Mouse (Mus musculus): ENCODE measurements around the gene B4galt5. TPM values are rescaled to one million over a fixed set of nuclear protein-coding genes. Genes with fewer than 3 reads are reported as not detected.

The B4galt5 gene
- polyA plus RNA-seq, 1 experiment from 2014 or later: 12.9 TPM

DNA sequence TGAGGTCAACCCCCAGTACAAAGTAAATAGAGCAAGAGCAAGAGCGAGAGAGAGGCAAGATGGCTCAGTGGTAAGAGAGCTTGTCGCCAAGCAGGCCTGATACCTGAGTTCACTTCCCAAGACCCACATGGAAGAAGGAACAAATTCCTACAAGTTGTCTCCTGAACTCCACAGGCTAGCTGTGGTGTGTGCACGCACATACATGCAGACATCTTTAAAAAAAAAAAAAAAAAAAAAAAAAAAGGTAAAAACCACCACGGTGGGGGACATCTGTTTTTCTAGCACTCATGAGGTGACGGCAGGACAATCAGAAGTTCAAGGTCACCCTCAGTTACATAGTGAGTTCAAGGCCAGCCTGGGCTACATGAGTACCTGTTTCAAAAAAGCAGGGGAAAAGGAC, 26.7 kb upstream of the B4galt5 start:
- no peak for ATAC-seq (ENCODE audit: low FRiP score, low read depth)
- Histone ChIP-seq H3K4me1 (peaks cover 9% of the 10 kb centered on the region; the same call in 1 of the 2 replicates), H3K36me3 (no peaks in the 10 kb centered on the region), H3K27ac (replicated peaks) (no peak overlapping the region), H3K9me3 (no peaks in the 10 kb centered on the region), H3K9ac (replicated peaks) (no peak overlapping the region), H3K4me3 (no peak overlapping the region), H3K27me3 (no peaks in the 10 kb centered on the region), H3K4me2 (replicated peaks) (no peak overlapping the region)
- WGBS: 95% methylated on average over 5 of the region's 5 CpGs

DNA sequence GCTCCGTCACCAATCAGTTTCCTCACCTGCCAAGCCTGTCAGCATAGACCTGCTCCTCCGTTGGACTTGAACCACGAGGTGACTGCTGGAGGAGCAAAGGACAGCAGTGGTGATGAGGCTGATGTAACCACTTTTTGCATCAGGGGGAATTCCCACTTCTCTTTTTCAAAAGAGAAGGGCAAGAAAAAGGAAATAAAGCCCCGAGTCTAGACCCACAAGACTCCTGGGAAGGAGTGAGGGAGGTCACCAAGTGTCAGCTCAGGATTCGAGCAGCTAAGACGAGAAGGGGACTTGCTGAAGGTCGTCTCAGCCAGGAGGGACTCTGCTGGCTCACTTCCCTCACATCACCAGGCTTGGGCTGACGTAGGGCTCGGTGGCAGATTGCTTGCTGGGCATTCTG, 26.2 kb upstream of the B4galt5 start:
- no peaks in the 10 kb centered on the region for H3K9me3 ChIP-seq
- no peaks in the 10 kb centered on the region for H3K27me3 ChIP-seq
- H3K4me3 ChIP-seq: no peak overlapping the region
- H3K4me2 ChIP-seq (replicated peaks): no peak overlapping the region
- H3K9ac ChIP-seq (replicated peaks): no peak overlapping the region
- WGBS: 80% methylated on average over 9 of the region's 9 CpGs
- H3K4me1 ChIP-seq: 0 out of 2 replicates have a peak, but pooled peaks cover 5% of the 10 kb centered on the region
- no peak for ATAC-seq (ENCODE audit: low FRiP score, low read depth)
- no peak overlapping the region for H3K27ac ChIP-seq (replicated peaks)
- no peaks in the 10 kb centered on the region for H3K36me3 ChIP-seq

DNA sequence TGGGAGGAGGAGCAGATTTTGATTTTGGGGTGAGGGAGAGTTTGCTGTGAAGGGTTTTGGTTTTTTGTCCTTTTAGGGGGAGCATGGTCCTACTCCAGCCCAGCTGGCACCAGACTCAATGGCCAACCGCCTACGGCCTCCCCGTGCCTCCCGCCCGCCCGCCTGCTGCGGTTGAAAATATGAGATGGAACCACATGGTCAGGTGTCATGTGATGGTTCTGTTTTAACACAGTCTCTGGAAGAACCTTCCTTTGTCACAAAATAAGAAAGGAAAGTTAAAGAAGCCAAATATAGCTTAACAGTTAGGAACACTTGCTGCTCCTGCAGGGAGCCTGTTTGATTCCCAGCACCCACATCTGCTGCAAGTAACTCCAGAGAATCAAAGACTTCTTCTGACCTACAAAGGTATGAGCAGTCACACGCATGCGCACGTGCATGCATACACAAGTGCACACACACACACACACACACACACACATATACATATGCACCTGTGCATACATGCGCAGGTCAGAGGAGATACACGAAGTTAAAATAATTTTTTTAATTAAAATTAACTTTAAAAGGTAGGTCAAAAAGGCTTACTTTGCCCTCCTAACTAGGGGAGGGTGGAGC, 25.3 kb upstream of the B4galt5 start:
- Histone ChIP-seq H3K9me3 (no peaks in the 10 kb centered on the region), H3K27me3 (no peaks in the 10 kb centered on the region), H3K4me3 (no peak overlapping the region), H3K36me3 (no peaks in the 10 kb centered on the region), H3K4me2 (replicated peaks) (no peak overlapping the region), H3K27ac (replicated peaks) (no peak overlapping the region), H3K9ac (replicated peaks) (no peak overlapping the region), H3K4me1 (0 out of 2 replicates have a peak, but pooled peaks cover 4% of the 10 kb centered on the region)
- ATAC-seq (ENCODE audit: low FRiP score, low read depth): no peak
- WGBS: 93% methylated on average over 12 of the region's 12 CpGs

DNA sequence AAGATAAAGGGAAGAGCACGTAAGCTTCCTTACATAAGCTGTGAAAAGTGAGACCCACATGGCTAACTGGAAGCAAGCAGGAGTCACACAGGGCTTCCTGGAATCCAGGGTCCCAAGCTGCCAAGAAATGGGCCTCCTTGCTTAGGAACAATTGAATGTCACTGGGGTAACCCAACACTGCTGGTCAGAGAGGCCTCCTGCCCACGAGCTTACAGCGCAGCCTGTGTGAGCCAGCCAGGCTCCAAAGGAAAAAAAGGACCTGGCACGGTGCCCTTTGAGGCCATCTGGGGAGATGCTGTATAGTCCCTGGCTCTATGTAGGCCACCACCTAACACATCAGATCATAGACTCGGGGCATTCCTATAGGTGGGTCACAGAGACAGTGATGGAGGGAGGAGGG, 24.3 kb upstream of the B4galt5 start:
- Histone ChIP-seq H3K4me2 (replicated peaks) (no peak overlapping the region), H3K4me3 (no peak overlapping the region), H3K9me3 (no peaks in the 10 kb centered on the region), H3K27ac (replicated peaks) (no peak overlapping the region), H3K4me1 (no peaks in the 10 kb centered on the region), H3K36me3 (no peaks in the 10 kb centered on the region), H3K9ac (replicated peaks) (no peak overlapping the region), H3K27me3 (no peaks in the 10 kb centered on the region)
- ATAC-seq (ENCODE audit: low FRiP score, low read depth): no peak
- 86% methylated on average over 5 of the region's 5 CpGs for WGBS

DNA sequence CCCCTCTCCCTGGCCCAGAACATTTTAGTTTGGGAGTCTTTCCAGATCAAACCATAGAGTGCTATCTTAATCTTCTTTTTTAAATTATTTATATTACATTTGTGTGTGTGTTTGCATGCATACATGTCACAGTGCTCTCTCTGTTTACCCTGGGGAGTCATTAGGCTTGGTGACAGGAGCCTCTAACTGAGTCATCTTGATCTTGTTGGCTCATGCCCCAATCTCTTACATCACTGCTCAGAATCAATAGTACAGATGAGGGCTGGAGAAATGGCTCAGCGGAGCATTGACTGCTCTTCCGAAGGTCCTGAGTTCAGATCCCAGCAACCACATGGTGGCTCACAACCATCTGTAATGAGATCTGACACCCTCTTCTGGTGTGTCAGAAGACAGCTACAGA, 22.5 kb upstream of the B4galt5 start:
- H3K27me3 ChIP-seq: no peaks in the 10 kb centered on the region
- WGBS: 88% methylated on average over 2 of the region's 2 CpGs
- H3K4me1 ChIP-seq: no peaks in the 10 kb centered on the region
- H3K4me3 ChIP-seq: no peak overlapping the region
- H3K9ac ChIP-seq (replicated peaks): no peak overlapping the region
- ATAC-seq (ENCODE audit: low FRiP score, low read depth): no peak
- H3K4me2 ChIP-seq (replicated peaks): no peak overlapping the region
- H3K36me3 ChIP-seq: no peaks in the 10 kb centered on the region
- H3K27ac ChIP-seq (replicated peaks): no peak overlapping the region
- no peaks in the 10 kb centered on the region for H3K9me3 ChIP-seq

DNA sequence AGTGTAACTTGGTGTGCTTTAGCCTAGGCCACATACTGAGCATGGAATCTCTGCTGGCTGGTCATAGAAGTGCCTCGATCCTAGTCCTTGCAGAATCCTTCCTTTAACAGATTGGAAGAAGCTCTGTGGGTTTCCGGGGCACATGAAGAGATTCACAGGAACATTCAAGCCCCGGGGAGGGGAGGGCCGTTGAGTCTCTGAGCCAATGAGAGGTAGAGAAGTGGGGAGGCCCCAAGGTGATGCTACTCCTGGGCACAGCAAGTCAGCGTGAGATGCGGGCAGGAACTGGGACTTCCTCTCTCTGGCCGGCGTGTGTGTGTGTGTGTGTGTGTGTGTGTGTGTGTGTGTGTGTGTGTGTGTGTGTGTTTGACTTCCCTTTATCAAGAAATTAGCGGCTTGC, 19.3 kb upstream of the B4galt5 start:
- peaks cover 4% of the 10 kb centered on the region; the same call in 1 of the 2 replicates for H3K9me3 ChIP-seq
- H3K27me3 ChIP-seq: no peaks in the 10 kb centered on the region; the same call in 1 of the 2 replicates
- H3K4me3 ChIP-seq: no peak overlapping the region
- no peak for ATAC-seq (ENCODE audit: low FRiP score, low read depth)
- H3K4me1 ChIP-seq: no peaks in the 10 kb centered on the region
- H3K9ac ChIP-seq (replicated peaks): no peak overlapping the region
- H3K27ac ChIP-seq (replicated peaks): no peak overlapping the region
- H3K36me3 ChIP-seq: no peaks in the 10 kb centered on the region
- H3K4me2 ChIP-seq (replicated peaks): no peak overlapping the region
- 85% methylated on average over 9 of the region's 9 CpGs for WGBS

DNA sequence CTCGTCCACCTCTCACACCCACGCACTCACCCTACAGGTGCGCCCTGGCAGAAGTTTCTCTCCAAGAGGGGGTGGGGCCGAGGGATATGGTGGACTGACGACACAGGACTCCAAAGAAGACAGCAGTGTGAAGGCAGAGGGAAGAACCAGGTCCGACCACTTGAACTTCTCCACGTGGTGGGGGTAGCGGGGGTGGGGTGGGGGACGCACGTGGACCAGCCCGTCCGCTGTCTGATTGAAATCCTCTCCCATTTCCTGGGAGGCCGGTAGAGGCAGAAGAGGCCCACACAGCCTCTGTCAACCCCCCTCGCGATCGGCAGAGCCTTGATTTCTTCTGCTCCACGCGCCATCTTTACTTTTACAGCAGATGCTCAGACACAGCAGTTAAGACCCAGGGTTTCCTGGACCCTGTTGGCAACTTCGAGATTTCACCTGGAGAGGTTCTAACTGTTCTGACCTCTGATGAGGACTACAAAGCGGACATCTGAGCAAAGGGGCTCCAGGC, 18.8 kb upstream of the B4galt5 start:
- Histone ChIP-seq H3K9ac (replicated peaks) (no peak overlapping the region), H3K4me2 (replicated peaks) (no peak overlapping the region), H3K36me3 (no peaks in the 10 kb centered on the region), H3K27me3 (no peaks in the 10 kb centered on the region; the same call in 1 of the 2 replicates), H3K4me1 (no peaks in the 10 kb centered on the region), H3K9me3 (peaks cover 4% of the 10 kb centered on the region; the same call in 1 of the 2 replicates), H3K4me3 (no peak overlapping the region), H3K27ac (replicated peaks) (no peak overlapping the region)
- 64% methylated on average over 18 of the region's 20 CpGs for WGBS
- ATAC-seq (ENCODE audit: low FRiP score, low read depth): no peak

DNA sequence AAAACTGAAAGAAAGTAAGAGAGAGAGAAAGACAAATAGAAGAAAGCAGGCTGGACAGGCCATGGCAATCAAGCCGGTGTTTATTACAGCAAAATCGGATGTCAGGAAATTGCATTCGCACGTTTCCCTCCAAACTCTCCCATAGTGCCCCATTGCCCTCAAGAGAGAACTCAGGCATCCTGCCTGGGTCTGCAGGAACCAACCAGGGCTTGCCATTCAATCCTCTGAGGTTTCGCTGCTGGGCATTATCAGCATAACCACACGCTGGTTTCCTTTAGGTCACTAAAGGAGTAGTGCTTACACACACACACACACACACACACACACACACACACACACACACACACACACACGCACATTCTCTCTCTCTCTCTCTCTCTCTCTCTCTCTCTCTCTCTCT, 18.3 kb upstream of the B4galt5 start:
- 64% methylated on average over 6 of the region's 7 CpGs for WGBS
- no peaks in the 10 kb centered on the region for H3K36me3 ChIP-seq
- no peaks in the 10 kb centered on the region for H3K4me1 ChIP-seq
- peaks cover 4% of the 10 kb centered on the region; the same call in 1 of the 2 replicates for H3K9me3 ChIP-seq
- H3K4me2 ChIP-seq (replicated peaks): no peak overlapping the region
- H3K27ac ChIP-seq (replicated peaks): no peak overlapping the region
- ATAC-seq (ENCODE audit: low FRiP score, low read depth): no peak
- no peak overlapping the region for H3K9ac ChIP-seq (replicated peaks)
- H3K27me3 ChIP-seq: no peaks in the 10 kb centered on the region; the same call in 1 of the 2 replicates
- H3K4me3 ChIP-seq: no peak overlapping the region

DNA sequence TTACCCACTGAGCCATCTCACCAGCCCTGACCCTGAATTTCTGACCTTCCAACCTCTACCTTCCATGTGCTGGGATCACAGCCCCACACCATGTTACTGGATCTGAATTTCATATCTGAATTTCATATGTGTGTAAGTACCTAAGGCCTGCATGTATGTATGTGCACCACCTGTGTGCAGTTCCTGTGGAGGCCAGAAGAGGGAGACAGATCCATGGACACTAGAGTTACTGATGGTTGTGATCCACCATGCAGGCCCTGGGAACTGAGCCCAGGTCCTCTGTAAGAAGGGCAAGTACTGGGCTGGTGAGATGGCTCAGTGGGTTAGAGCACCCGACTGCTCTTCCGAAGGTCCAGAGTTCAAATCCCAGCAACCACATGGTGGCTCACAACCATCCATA, 16.1 kb upstream of the B4galt5 start:
- no peak overlapping the region for H3K4me3 ChIP-seq
- H3K9me3 ChIP-seq: peaks cover 4% of the 10 kb centered on the region; the same call in 1 of the 2 replicates
- no peak overlapping the region for H3K9ac ChIP-seq (replicated peaks)
- H3K27ac ChIP-seq (replicated peaks): no peak overlapping the region
- WGBS: 100% methylated on average over 2 of the region's 2 CpGs
- H3K36me3 ChIP-seq: no peaks in the 10 kb centered on the region
- no peaks in the 10 kb centered on the region for H3K4me1 ChIP-seq
- ATAC-seq (ENCODE audit: low FRiP score, low read depth): no peak
- no peak overlapping the region for H3K4me2 ChIP-seq (replicated peaks)
- H3K27me3 ChIP-seq: no peaks in the 10 kb centered on the region; the same call in 1 of the 2 replicates

DNA sequence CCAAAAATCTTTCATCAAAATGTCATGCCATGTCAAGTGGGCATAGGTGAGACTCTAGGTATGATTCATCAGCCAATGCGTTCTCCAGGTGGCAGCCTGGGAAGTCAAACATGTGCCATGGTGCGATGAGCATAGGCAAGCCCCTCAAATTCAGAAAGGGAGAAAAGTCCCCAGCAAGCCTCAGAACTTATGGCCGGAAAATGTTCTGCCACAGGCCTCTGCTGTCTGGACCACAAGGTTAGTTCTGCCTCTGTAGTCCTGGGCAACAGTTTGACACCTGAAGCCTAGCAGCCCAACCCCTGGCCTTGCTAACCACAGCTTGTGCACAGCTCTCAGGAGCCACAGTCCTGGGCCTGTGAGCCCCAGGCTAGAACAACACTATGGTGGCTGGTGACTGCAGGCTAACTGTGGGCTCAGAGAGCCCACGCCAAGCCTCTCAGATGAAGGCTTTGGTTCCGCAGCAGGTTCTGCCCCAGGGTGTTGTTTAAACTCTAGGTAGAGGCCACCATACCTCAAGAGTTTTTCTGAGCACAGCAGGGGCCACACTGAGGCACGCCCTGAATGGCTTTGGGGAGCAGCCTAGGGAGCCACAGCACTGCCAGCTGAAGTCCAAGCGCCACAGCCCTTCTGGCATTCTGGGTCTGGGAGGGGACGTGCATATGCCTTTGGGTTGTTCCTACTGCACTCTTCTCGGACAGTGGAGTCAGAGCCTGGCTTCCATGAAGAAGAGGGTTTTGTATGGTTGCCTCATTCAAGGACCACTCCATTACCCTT, 14.5 kb upstream of the B4galt5 start:
- H3K4me2 ChIP-seq (replicated peaks): no peak overlapping the region
- H3K4me1 ChIP-seq: no peaks in the 10 kb centered on the region
- no peaks in the 10 kb centered on the region; the same call in 1 of the 2 replicates for H3K27me3 ChIP-seq
- no peak overlapping the region for H3K9ac ChIP-seq (replicated peaks)
- no peak for ATAC-seq (ENCODE audit: low FRiP score, low read depth)
- no peaks in the 10 kb centered on the region for H3K36me3 ChIP-seq
- H3K4me3 ChIP-seq: no peak overlapping the region
- H3K9me3 ChIP-seq: peaks cover 4% of the 10 kb centered on the region; the same call in 1 of the 2 replicates
- no peak overlapping the region for H3K27ac ChIP-seq (replicated peaks)
- 74% methylated on average over 9 of the region's 9 CpGs for WGBS

DNA sequence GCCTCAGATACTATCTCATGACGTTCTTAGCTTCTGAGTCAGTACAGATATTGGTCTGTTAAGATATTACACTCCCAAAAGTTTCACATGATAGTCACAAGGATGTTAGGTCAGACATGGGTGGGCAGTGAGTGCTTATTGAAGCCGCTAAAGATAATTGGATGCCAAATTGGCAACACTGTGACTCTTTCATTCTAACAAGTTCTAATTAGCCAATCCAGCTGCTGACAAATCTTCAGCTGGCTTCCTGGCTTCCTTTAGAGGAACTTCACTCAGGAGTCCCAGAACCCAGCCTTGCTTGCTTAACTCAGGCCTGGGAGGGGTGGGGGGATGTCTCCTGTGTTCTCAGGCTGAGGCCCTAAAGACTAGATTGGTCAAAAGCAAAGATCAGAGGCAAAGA, 9.5 kb upstream of the B4galt5 start:
- Histone ChIP-seq H3K36me3 (no peaks in the 10 kb centered on the region), H3K27me3 (no peaks in the 10 kb centered on the region; the same call in 1 of the 2 replicates), H3K4me2 (replicated peaks) (no peak overlapping the region), H3K27ac (replicated peaks) (no peak overlapping the region), H3K9me3 (no peaks in the 10 kb centered on the region), H3K4me1 (peaks cover under 1% of the 10 kb centered on the region; the same call in 1 of the 2 replicates), H3K9ac (replicated peaks) (no peak overlapping the region), H3K4me3 (no peak overlapping the region)
- WGBS: 92% methylated on average over 2 of the region's 2 CpGs
- ATAC-seq (ENCODE audit: low FRiP score, low read depth): no peak

DNA sequence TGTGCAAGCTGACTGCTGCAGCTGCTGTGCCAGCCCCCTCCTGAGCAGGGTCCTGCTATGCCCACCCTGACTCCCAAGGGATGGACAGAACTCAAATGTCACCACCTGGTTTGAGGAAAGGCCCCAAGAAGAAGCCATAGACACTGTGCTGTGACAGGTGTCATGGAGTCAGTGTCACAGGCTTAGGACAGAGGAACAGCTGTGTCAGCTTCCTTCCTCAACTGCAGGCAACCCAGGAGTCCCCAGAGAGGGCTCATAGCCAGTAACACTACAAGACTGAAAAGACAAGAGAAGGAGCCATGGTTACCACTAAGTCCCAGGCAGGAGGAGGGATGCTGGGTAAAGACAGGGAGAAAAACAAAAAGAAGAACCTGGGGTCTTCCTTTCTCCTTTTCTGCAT, 7.9 kb upstream of the B4galt5 start:
- Histone ChIP-seq H3K9ac (replicated peaks) (no peak overlapping the region), H3K4me2 (replicated peaks) (no peak overlapping the region), H3K27me3 (peaks cover 7% of the 10 kb centered on the region; the same call in 1 of the 2 replicates), H3K4me1 (peaks cover 6% of the 10 kb centered on the region; the same call in 1 of the 2 replicates), H3K4me3 (no peak overlapping the region), H3K9me3 (no peaks in the 10 kb centered on the region), H3K36me3 (no peaks in the 10 kb centered on the region), H3K27ac (replicated peaks) (no peak overlapping the region)
- no peak for ATAC-seq (ENCODE audit: low FRiP score, low read depth)
